Mouse (Mus musculus) layer of hippocampus, adult 2 months (tissue): ENCODE data around the gene Arhgef28. TPM values are rescaled to one million over a fixed set of nuclear protein-coding genes. Genes with fewer than 3 reads are reported as not detected.

Source experiments
- DNase-seq, 2 experiments: peaks; one replicate each; pipeline ENCODE4 v3.0.0; 2022; ENCODE audit warnings: low spot score in 2 of 2
- H3K27ac ChIP-seq: fragments of 200-600 bp; 2 replicates; pipeline ENCODE4 v1.8.1; 2022
- H3K4me3 ChIP-seq: fragments of 200-600 bp; 2 replicates; pipeline ENCODE4 v1.8.1; 2022; ENCODE audit warnings: mild to moderate bottlenecking
- CTCF ChIP-seq: fragments of 200-600 bp; conservative IDR thresholded peaks from 2 replicates; pipeline ENCODE4 v1.8.1; 2022; ENCODE audit warnings: antibody characterized with exemption, mild to moderate bottlenecking, moderate library complexity
- total RNA-seq, 2 experiments: library from RNA; stranded (reverse); gene quantifications; 2 replicates each; pipeline ENCODE4 v1.2.3; 2021

The Arhgef28 gene
- total RNA-seq, 2 experiments from 2014 or later: 103 to 110 TPM

DNA sequence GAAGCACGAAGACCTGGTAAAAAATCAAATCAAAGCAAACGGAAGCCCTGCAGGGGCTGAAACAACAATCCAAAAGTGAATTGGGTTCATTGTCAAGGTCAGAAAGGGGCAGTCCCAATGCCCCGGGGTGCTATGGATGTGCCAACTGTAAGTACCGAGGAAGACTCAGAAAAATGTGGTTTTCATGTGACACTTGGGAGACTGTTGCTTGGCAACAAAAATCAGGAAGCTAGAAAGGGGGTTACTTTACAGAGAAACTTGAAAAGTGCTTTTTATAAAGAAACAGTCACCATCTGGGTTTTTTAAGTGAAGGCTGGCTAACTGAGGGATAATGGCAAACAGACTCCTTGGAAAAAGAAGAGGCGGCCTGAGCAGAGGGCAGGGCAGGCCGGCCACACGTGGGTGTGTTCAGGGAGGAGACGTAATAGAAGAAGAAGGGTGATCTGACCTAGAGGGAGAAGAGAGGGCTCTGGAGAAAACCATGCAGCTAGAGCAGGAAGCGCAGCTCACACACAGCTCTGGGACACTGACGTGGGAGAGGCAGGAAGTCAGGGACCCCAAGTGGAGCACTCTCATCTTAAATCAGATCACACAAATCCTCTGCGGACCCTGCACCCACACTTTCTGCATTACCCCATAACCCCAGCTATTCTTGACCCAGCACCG lies 70.2 kb downstream of the Arhgef28 start:
- DNase-seq: no peak
- Histone ChIP-seq H3K27ac (peak overlapping the region; percentile 72), H3K4me3 (no peak overlapping the region)
- TF ChIP-seq CTCF: no peak

- Histone ChIP-seq H3K4me3 (no peak overlapping the region), H3K27ac (no peak overlapping the region)
- DNase-seq: no peak
- TF ChIP-seq CTCF: no peak
These were observed 73.3 kb downstream of the Arhgef28 start for GRCm38 (mm10) chr13:98132951-98133350.

DNA sequence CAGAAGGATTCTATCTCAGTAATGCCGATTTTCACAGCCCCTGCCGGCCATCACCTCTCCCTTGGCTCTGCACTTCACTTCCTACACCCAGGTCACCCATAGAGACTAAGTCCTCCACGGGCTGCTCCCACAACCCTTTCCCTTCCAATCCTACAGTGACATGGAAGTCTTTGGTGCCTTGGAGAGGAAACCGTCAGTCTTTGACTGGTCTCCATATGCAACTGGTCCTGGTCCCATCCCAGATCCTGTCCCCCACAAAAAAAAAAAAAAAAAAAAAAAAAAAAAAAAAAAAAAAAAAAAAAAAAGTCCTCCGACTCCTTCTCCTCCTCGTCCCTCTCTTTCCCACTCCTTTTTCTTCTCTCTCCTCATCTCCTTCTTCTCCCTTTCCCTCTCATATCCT lies 74.0 kb downstream of the Arhgef28 start:
- Histone ChIP-seq H3K4me3 (no peak overlapping the region), H3K27ac (no peak overlapping the region)
- TF ChIP-seq CTCF: no peak
- DNase-seq: no peak

- no peak overlapping the region for H3K27ac ChIP-seq
- no peak for DNase-seq
- H3K4me3 ChIP-seq: no peak overlapping the region
- no peak for TF ChIP-seq CTCF
These were observed 80.6 kb downstream of the Arhgef28 start for GRCm38 (mm10) chr13:98125666-98126065.

DNA sequence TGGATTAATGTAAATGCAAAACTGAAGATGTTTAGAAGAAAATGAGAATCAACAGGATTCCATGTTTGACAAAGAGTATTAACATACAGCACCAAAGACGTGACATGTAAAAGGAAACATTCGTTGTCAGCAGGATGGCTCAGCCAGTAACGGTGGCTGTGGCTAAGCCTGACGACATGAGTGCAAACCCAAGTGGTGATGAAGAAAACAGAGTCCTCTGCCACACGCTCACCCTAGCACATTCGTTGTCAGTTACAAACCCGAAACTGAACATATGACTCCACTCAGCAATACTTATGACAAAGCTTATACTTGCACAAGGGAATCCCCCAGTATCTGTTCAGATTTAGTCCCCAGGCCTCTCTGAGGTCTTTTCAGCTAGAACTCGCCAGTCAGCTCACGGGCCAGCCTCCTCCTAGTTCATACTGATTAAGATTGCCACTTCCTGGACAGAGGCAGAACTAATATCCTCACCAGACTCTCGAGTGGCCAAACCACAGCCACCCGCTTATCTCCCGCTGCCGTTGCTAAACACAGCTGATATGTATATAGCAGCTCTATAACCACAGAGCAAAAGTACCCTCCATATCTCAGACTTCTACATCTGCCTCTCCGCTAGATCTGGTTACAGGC lies 82.0 kb downstream of the Arhgef28 start:
- DNase-seq: no peak
- peak overlapping the region; percentile 39 for H3K27ac ChIP-seq
- no peak for TF ChIP-seq CTCF
- H3K4me3 ChIP-seq: no peak overlapping the region

- Histone ChIP-seq H3K4me3 (no peak overlapping the region), H3K27ac (no peak overlapping the region)
- TF ChIP-seq CTCF: no peak
- no peak for DNase-seq
These were observed 83.5 kb downstream of the Arhgef28 start for GRCm38 (mm10) chr13:98122766-98123165.

GRCm38 (mm10) chr13:98121993-98122392 lies 84.2 kb downstream of the Arhgef28 start:
- Histone ChIP-seq H3K27ac (no peak overlapping the region), H3K4me3 (no peak overlapping the region)
- no peak for TF ChIP-seq CTCF
- DNase-seq: no peak

DNA sequence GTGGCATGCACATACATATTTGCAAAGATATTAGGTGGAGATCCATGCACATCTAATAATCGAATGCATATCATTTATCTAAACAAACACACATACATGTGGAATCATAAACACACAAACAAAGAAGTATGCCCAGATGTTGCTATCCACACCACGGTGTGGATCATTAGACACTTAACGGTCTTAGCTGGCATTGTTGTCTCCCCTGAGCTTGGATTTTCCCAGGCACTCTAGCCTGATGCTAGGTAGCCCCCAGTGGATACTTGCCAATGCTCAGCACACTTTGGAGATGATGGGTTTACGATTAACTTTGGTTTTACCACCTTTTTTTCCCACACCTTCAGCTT lies 85.1 kb downstream of the Arhgef28 start:
- H3K4me3 ChIP-seq: no peak overlapping the region
- no peak for TF ChIP-seq CTCF
- DNase-seq: no peak
- peak overlapping the region; percentile 39; the same call in 1 of the 2 replicates for H3K27ac ChIP-seq

DNA sequence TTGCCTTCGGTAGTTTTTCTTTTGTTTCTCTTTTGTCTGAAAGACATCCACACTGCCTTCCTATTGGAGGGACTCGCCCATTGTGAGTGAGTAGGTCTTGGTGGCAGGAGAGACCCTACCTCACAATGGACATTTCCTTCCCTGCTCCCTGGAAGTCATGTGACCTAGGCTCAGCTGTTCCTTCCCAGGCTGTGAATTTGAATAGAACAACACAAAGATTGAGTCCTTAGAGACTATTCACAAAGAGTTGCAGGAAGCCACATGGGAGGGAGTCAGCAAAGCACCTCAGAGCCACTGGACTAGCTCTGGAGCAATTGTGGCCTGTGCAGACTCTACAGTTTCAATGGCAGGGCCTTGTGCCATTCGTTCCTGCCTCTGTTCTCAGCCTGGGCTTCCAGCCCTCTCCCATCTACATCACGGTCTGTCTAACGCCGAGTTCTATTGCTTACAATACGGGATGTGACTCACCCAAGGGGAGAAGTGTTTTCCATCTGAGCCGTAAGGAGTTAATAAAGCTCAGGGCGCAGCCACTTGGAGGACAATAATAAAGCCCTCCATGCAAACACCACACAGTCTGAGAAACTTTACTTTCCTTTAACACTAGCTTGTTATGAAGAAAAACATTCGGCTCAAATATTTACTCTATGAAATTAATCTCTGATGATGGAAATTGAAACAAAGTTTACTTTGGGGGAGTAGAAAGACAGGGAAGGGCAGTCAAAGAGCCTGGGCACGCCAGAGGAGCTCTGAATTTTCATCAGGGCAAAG lies 85.7 kb downstream of the Arhgef28 start:
- H3K27ac ChIP-seq: peak overlapping the region; percentile 39; the same call in 1 of the 2 replicates
- TF ChIP-seq CTCF: no peak
- no peak for DNase-seq
- no peak overlapping the region for H3K4me3 ChIP-seq

DNA sequence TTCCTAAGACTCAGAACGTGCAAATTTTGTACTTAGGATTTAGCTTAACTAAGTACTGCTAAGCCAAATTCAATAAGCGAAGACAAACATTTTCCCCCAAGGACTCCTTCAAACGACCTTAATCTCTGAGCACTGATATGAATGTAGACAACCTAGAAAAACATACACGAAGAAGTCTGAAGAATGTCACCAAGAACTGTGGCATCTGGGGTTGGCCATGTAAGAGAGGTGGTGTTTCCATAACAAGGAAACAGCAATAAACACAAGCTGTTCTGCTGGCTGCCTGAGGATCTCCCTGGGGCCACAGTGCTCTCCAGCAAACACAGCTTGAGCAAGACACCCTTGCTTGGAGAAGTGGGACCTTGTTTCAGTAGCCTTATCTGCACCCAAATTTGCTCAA lies 87.9 kb downstream of the Arhgef28 start:
- no peak for TF ChIP-seq CTCF
- H3K4me3 ChIP-seq: no peak overlapping the region
- H3K27ac ChIP-seq: peak overlapping the region; percentile 16; the same call in 1 of the 2 replicates
- no peak for DNase-seq

GRCm38 (mm10) chr13:98117566-98118254 lies 88.5 kb downstream of the Arhgef28 start:
- Histone ChIP-seq H3K4me3 (no peak overlapping the region), H3K27ac (peak overlapping the region; percentile 16; the same call in 1 of the 2 replicates)
- TF ChIP-seq CTCF: no peak
- no peak for DNase-seq

DNA sequence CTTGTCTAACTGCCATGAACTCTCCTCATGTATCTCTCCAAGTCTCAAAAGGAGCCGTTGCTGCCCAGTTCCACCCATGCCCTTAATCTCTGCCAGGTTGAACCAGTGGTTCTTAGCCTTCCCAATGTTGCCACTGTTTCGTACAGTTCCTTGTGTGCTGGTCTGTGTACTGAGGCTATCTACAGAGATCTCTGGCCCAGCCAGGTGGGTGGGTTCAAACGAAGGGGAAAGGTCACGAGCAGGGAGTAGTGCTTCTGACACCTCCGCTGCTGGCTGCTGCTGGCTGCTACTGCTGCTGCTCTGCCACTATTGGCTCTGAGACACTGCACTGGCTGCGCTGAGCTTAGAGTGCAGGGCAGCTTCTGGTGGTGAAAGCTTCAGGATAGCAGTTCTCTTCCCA lies 90.6 kb downstream of the Arhgef28 start:
- no peak for DNase-seq
- Histone ChIP-seq H3K27ac (no peak overlapping the region), H3K4me3 (no peak overlapping the region)
- no peak for TF ChIP-seq CTCF

DNA sequence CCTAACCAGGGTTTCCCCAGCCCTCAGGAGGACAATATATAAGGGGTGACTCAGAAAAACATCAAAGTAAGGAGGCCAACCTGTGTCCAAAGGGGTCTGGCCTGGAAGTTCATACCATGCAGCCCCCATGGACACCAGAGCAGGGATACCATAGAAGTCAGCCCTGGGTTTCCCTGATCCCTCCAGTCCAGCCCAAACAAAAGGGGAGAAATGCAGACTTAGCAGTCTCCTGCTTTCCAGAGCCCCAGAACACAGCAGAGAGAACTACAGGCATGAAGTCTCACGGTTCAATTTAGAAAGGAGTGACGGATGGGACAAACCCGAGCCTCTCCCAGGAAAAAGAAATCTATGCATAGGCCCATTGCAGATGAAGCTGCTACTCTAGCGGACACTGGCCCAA lies 91.2 kb downstream of the Arhgef28 start:
- TF ChIP-seq CTCF: no peak
- DNase-seq: no peak
- Histone ChIP-seq H3K27ac (no peak overlapping the region), H3K4me3 (no peak overlapping the region)
